Mouse (Mus musculus): ENCODE results near the gene Nisch. TPM values are rescaled to one million over a fixed set of nuclear protein-coding genes. Genes with fewer than 3 reads are reported as not detected.

The Nisch gene
- polyA plus RNA-seq, 1 experiment, result 292 TPM

GRCm38 (mm10) chr14:31172781-31173455 lies 43.8 kb downstream of the Nisch start:
- Histone ChIP-seq H3K4me1 (ENCODE audit: control insufficient read depth, insufficient read depth, low read length) (peaks cover 53% of the 10 kb centered on the region), H3K4me3 (replicated peaks; ENCODE audit: insufficient read depth, low read depth, low read length) (no peak overlapping the region), H3K27ac (ENCODE audit: insufficient read depth, low read length) (no peak overlapping the region), H3K27me3 (ENCODE audit: control insufficient read depth, insufficient read depth, low read length) (no peaks in the 10 kb centered on the region)
- 37% methylated on average over 18 of the region's 18 CpGs for WGBS
- peak; percentile 68 to 72 for DNase-seq
- TF ChIP-seq POLR2A (IDR thresholded peaks at IDR 0.05; ENCODE audit: borderline replicate concordance, insufficient read depth, low read length), result no peak
- no peak for TF ChIP-seq CTCF (IDR thresholded peaks at IDR 0.05; ENCODE audit: borderline replicate concordance, insufficient read depth, low read depth, low read length)

GRCm38 (mm10) chr14:31171821-31172220 lies 44.9 kb downstream of the Nisch start:
- no peak for TF ChIP-seq POLR2A (IDR thresholded peaks at IDR 0.05; ENCODE audit: borderline replicate concordance, insufficient read depth, low read length)
- TF ChIP-seq CTCF (IDR thresholded peaks at IDR 0.05; ENCODE audit: borderline replicate concordance, insufficient read depth, low read depth, low read length), result no peak
- no peaks in the 10 kb centered on the region for H3K27me3 ChIP-seq (ENCODE audit: control insufficient read depth, insufficient read depth, low read length)
- no peak overlapping the region for H3K27ac ChIP-seq (ENCODE audit: insufficient read depth, low read length)
- H3K4me3 ChIP-seq (replicated peaks; ENCODE audit: insufficient read depth, low read depth, low read length), result no peak overlapping the region
- no peak for DNase-seq
- H3K4me1 ChIP-seq (ENCODE audit: control insufficient read depth, insufficient read depth, low read length), result peaks cover 51% of the 10 kb centered on the region
- WGBS, result 91% methylated on average over 15 of the region's 15 CpGs

GRCm38 (mm10) chr14:31171386-31171785 lies 45.4 kb downstream of the Nisch start:
- H3K4me1 ChIP-seq (ENCODE audit: control insufficient read depth, insufficient read depth, low read length), result peaks cover 52% of the 10 kb centered on the region
- peak; percentile 76 to 77 for DNase-seq
- TF ChIP-seq POLR2A (IDR thresholded peaks at IDR 0.05; ENCODE audit: borderline replicate concordance, insufficient read depth, low read length) (no peak), CTCF (IDR thresholded peaks at IDR 0.05; ENCODE audit: borderline replicate concordance, insufficient read depth, low read depth, low read length) (no peak)
- no peak overlapping the region for H3K4me3 ChIP-seq (replicated peaks; ENCODE audit: insufficient read depth, low read depth, low read length)
- WGBS, result 9% methylated on average over 11 of the region's 11 CpGs
- H3K27ac ChIP-seq (ENCODE audit: insufficient read depth, low read length), result no peak overlapping the region
- no peaks in the 10 kb centered on the region for H3K27me3 ChIP-seq (ENCODE audit: control insufficient read depth, insufficient read depth, low read length)

GRCm38 (mm10) chr14:31170963-31171362 lies 45.8 kb downstream of the Nisch start:
- no peak overlapping the region for H3K4me3 ChIP-seq (replicated peaks; ENCODE audit: insufficient read depth, low read depth, low read length)
- no peak overlapping the region for H3K27ac ChIP-seq (ENCODE audit: insufficient read depth, low read length)
- TF ChIP-seq POLR2A (IDR thresholded peaks at IDR 0.05; ENCODE audit: borderline replicate concordance, insufficient read depth, low read length) (no peak), CTCF (IDR thresholded peaks at IDR 0.05; ENCODE audit: borderline replicate concordance, insufficient read depth, low read depth, low read length) (no peak)
- H3K4me1 ChIP-seq (ENCODE audit: control insufficient read depth, insufficient read depth, low read length), result peaks cover 53% of the 10 kb centered on the region
- H3K27me3 ChIP-seq (ENCODE audit: control insufficient read depth, insufficient read depth, low read length), result no peaks in the 10 kb centered on the region
- 70% methylated on average over 13 of the region's 13 CpGs for WGBS
- DNase-seq, result no peak

- DNase-seq, result no peak
- Histone ChIP-seq H3K27me3 (ENCODE audit: control insufficient read depth, insufficient read depth, low read length) (no peaks in the 10 kb centered on the region), H3K4me3 (replicated peaks; ENCODE audit: insufficient read depth, low read depth, low read length) (no peak overlapping the region), H3K27ac (ENCODE audit: insufficient read depth, low read length) (no peak overlapping the region), H3K4me1 (ENCODE audit: control insufficient read depth, insufficient read depth, low read length) (peaks cover 58% of the 10 kb centered on the region)
- TF ChIP-seq CTCF (IDR thresholded peaks at IDR 0.05; ENCODE audit: borderline replicate concordance, insufficient read depth, low read depth, low read length) (no peak), POLR2A (IDR thresholded peaks at IDR 0.05; ENCODE audit: borderline replicate concordance, insufficient read depth, low read length) (no peak)
- 84% methylated on average over 6 of the region's 6 CpGs for WGBS
These were observed 47.2 kb downstream of the Nisch start for GRCm38 (mm10) chr14:31169508-31169907.

- H3K27me3 ChIP-seq (ENCODE audit: control insufficient read depth, insufficient read depth, low read length), result no peaks in the 10 kb centered on the region
- no peak for DNase-seq
- H3K27ac ChIP-seq (ENCODE audit: insufficient read depth, low read length), result no peak within 1 kb of the TSS
- H3K4me3 ChIP-seq (replicated peaks; ENCODE audit: insufficient read depth, low read depth, low read length), result no peak within 1 kb of the TSS
- whole genome bisulfite sequencing, result 66% methylated on average over 10 of the region's 10 CpGs
- TF ChIP-seq CTCF (IDR thresholded peaks at IDR 0.05; ENCODE audit: borderline replicate concordance, insufficient read depth, low read depth, low read length), result no peak
- TF ChIP-seq POLR2A (IDR thresholded peaks at IDR 0.05; ENCODE audit: borderline replicate concordance, insufficient read depth, low read length), result no peak
- H3K4me1 ChIP-seq (ENCODE audit: control insufficient read depth, insufficient read depth, low read length), result peaks cover 55% of the 10 kb centered on the region
These were observed 48.3 kb downstream of the Nisch start, which contains the start of gene Stab1 for GRCm38 (mm10) chr14:31168425-31168824. Gene Stab1 (minus strand): TSS chr14:31168641.

- Histone ChIP-seq H3K27me3 (ENCODE audit: control insufficient read depth, insufficient read depth, low read length) (no peaks in the 10 kb centered on the region), H3K4me1 (ENCODE audit: control insufficient read depth, insufficient read depth, low read length) (peaks cover 39% of the 10 kb centered on the region), H3K27ac (ENCODE audit: insufficient read depth, low read length) (no peak overlapping the region), H3K4me3 (replicated peaks; ENCODE audit: insufficient read depth, low read depth, low read length) (no peak overlapping the region)
- no peak for TF ChIP-seq CTCF (IDR thresholded peaks at IDR 0.05; ENCODE audit: borderline replicate concordance, insufficient read depth, low read depth, low read length)
- TF ChIP-seq POLR2A (IDR thresholded peaks at IDR 0.05; ENCODE audit: borderline replicate concordance, insufficient read depth, low read length), result no peak
- WGBS, result 23% methylated on average over 9 of the region's 9 CpGs
- no peak for DNase-seq
These were observed 49.9 kb downstream of the Nisch start for GRCm38 (mm10) chr14:31166827-31167226.

GRCm38 (mm10) chr14:31165991-31166630 lies 50.6 kb downstream of the Nisch start:
- no peak for TF ChIP-seq CTCF (IDR thresholded peaks at IDR 0.05; ENCODE audit: borderline replicate concordance, insufficient read depth, low read depth, low read length)
- TF ChIP-seq POLR2A (IDR thresholded peaks at IDR 0.05; ENCODE audit: borderline replicate concordance, insufficient read depth, low read length), result no peak
- no peak for DNase-seq
- 69% methylated on average over 10 of the region's 10 CpGs for WGBS
- Histone ChIP-seq H3K27ac (ENCODE audit: insufficient read depth, low read length) (no peak overlapping the region), H3K4me3 (replicated peaks; ENCODE audit: insufficient read depth, low read depth, low read length) (no peak overlapping the region), H3K4me1 (ENCODE audit: control insufficient read depth, insufficient read depth, low read length) (peaks cover 32% of the 10 kb centered on the region), H3K27me3 (ENCODE audit: control insufficient read depth, insufficient read depth, low read length) (no peaks in the 10 kb centered on the region)
